Comparison of ENCODE assay signal across 28 mouse cellular contexts in genomic region chr17:11721906-11722305, GRCm38 (mm10).
DNase-seq lines count a peak whose midpoint lies in the region; ATAC-seq and TF ChIP-seq lines count a peak whose summit lies in the region.
"Had no signal": no experiment of that assay in that cellular context is flagged by ENCODE, and none has a peak within 500 bp of the region (broad histone marks: within the 10 kb centered on the region; RNA-seq: fewer than 3 reads in every experiment).

No protein-coding gene starts in this region.

- no peak overlapping the region for H3K4me2 ChIP-seq in kidney, embryonic 16.5 days (replicated peaks; ENCODE audit: low read depth, low read length)
- H3K4me2 ChIP-seq: forebrain, embryonic 13.5 days; hindbrain, embryonic 15.5 days; intestine, embryonic 15.5 days; limb, embryonic 12.5 days; liver, embryonic 11.5 days; neural tube, embryonic 13.5 days had no signal

- no peaks in the 10 kb centered on the region for H3K36me3 ChIP-seq in kidney, embryonic 16.5 days (ENCODE audit: insufficient read depth, low read length)
- H3K36me3 ChIP-seq: heart, embryonic 10.5 days; hindbrain, embryonic 15.5 days; intestine, embryonic 15.5 days; limb, embryonic 12.5 days; midbrain, embryonic 10.5 days; neural tube, embryonic 13.5 days had no signal

- no peak overlapping the region for H3K9ac ChIP-seq in kidney, embryonic 16.5 days (replicated peaks; ENCODE audit: low read length)
- H3K9ac ChIP-seq: forebrain, embryonic 13.5 days; hindbrain, embryonic 15.5 days; intestine, embryonic 15.5 days; limb, embryonic 12.5 days; liver, postnatal 0 days; neural tube, embryonic 13.5 days had no signal

- WGBS in kidney, embryonic 16.5 days = 40% methylated on average over 5 of the region's 5 CpGs

- no peak for ATAC-seq in kidney, embryonic 16.5 days (ENCODE audit: low FRiP score, low TSS enrichment)
- ATAC-seq: forebrain, embryonic 13.5 days; intestine, embryonic 15.5 days; liver, postnatal 0 days; lung, postnatal 0 days had no signal

- TF ChIP-seq CTCF in gastrocnemius, adult 2 months (IDR thresholded peaks at IDR 0.05) = no peak

- intact Hi-C loops in gastrocnemius, adult 2 months (cut with DNase I) = no loop called here

- H3K4me1 ChIP-seq in kidney, embryonic 16.5 days (ENCODE audit: insufficient read depth, low read length) = no peaks in the 10 kb centered on the region
- H3K4me1 ChIP-seq: intestine, embryonic 15.5 days; limb, embryonic 12.5 days; midbrain, embryonic 10.5 days; neural tube, embryonic 13.5 days had no signal

- H3K4me3 ChIP-seq in kidney, embryonic 16.5 days (ENCODE audit: low read length) = no peak overlapping the region
- no peak overlapping the region for H3K4me3 ChIP-seq in gastrocnemius, adult 2 months
- H3K4me3 ChIP-seq: forebrain, embryonic 13.5 days; heart, embryonic 10.5 days; hindbrain, embryonic 15.5 days; intestine, embryonic 15.5 days; layer of hippocampus, adult 2 months; limb, embryonic 12.5 days; midbrain, embryonic 10.5 days; myocyte; neural tube, embryonic 13.5 days had no signal

- H3K9me3 ChIP-seq in kidney, embryonic 16.5 days (ENCODE audit: low read length) = no peaks in the 10 kb centered on the region
- H3K9me3 ChIP-seq: forebrain, embryonic 13.5 days; heart, embryonic 10.5 days; hindbrain, embryonic 15.5 days; intestine, embryonic 15.5 days; limb, embryonic 12.5 days; midbrain, embryonic 10.5 days; neural tube, embryonic 13.5 days had no signal

- H3K27ac ChIP-seq in kidney, embryonic 16.5 days (ENCODE audit: low read length) = no peak overlapping the region
- no peak overlapping the region for H3K27ac ChIP-seq in gastrocnemius, adult 2 months
- H3K27ac ChIP-seq: forebrain, embryonic 13.5 days; heart, embryonic 10.5 days; hindbrain, embryonic 15.5 days; intestine, embryonic 15.5 days; layer of hippocampus, adult 2 months; limb, embryonic 12.5 days; macrophage; midbrain, embryonic 10.5 days; neural tube, embryonic 13.5 days had no signal

- H3K27me3 ChIP-seq in kidney, embryonic 16.5 days (ENCODE audit: insufficient read depth, low read length) = no peaks in the 10 kb centered on the region
- H3K27me3 ChIP-seq: CH12.LX; forebrain, embryonic 13.5 days; hindbrain, embryonic 15.5 days; intestine, embryonic 15.5 days; limb, embryonic 12.5 days; neural tube, embryonic 13.5 days had no signal

- DNase-seq in kidney, adult 18-20 months = peak; percentile 30
- DNase-seq in ES-CJ7 (ENCODE audit: low read depth, low spot score) (peak; percentile 4), R1 (ENCODE audit: low read depth, low spot score) (peak; percentile 41)
- DNase-seq in kidney, postnatal 14 days = peak; percentile 57
- DNase-seq in right cerebral cortex, adult 2 months (ENCODE audit: low spot score in 2 of 2) = no peak
- no peak for DNase-seq in gastrocnemius, adult 2 months
- DNase-seq: adrenal gland, postnatal 25 days; B cell, adult 2 months; cerebellum, adult 9-11 months; layer of hippocampus, postnatal 36 days; liver, postnatal 0 days; right cerebral cortex, postnatal 4 days; thymus, adult 18-20 months; thymus, postnatal 36 days had no signal

Comparison
In these comparisons a context has a peak if more than half of its experiments do, and no peak if none do; other contexts are left out.
1. DNase-seq: peak in kidney, adult 18-20 months (single experiment), ES-CJ7 (single experiment), R1 (single experiment) and kidney, postnatal 14 days (single experiment); none in right cerebral cortex, adult 2 months (0 of 2) and gastrocnemius, adult 2 months (single experiment).